Mouse (Mus musculus) embryonic fibroblast, embryonic 13.5 days (primary cell): ENCODE results near the gene Me3.

Experiments used
- CTCF ChIP-seq: IDR thresholded peaks from 2 replicates; pipeline ENCODE4 v1.5.1; 2011; ENCODE audit warnings: mild to moderate bottlenecking, control low read depth, low read length, moderate library complexity, borderline replicate concordance; ENCODE audit not compliant: insufficient read depth
- POLR2A ChIP-seq: IDR thresholded peaks from 2 replicates; pipeline ENCODE4 v1.6.1; 2011; ENCODE audit warnings: low read depth, mild to moderate bottlenecking, control low read depth, low read length, moderate library complexity

GRCm38 (mm10) chr7:89710776-89711175 lies 78.6 kb downstream of the Me3 start:
- TF ChIP-seq CTCF: no peak
- no peak for TF ChIP-seq POLR2A
